Comparison of ENCODE assay signal across 8 mouse cellular contexts in the genomic region with DNA sequence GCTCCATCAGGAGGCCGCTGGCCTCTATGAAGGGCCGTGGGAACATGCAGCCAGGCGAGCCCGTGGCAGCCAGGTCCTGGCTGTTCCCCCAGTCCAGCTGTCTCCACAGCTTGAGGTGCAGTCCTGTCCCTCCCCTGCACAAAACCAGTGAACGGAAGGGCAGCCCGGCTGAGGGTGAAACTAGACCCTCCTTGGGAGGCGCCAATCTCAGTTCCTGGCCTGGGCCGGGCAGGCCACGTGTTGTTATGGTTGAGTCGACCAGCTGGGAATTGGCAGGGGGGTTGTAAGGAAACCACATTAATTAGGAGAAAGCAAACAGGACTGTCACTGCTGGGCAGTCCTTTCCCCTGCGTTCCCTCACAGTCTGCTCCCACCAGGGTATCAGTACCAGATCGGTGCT. TPM values are rescaled to one million over a fixed set of nuclear protein-coding genes. Genes with fewer than 3 reads are reported as not detected.
DNase-seq lines count a peak whose midpoint lies in the region; ATAC-seq and TF ChIP-seq lines count a peak whose summit lies in the region.

No protein-coding gene starts in this region.

- no peak for DNase-seq in intestine, embryonic 14.5 days (ENCODE audit: low spot score)
- peak; percentile 89 for DNase-seq in gastrocnemius, adult 2 months
- no peak for DNase-seq in spleen, adult 12 weeks (ENCODE audit: low spot score)
- DNase-seq in layer of hippocampus, adult 9-11 months, result no peak
- no peak for DNase-seq in thymus, postnatal 25 days

- no peaks in the 10 kb centered on the region for H3K36me3 ChIP-seq in intestine, embryonic 14.5 days (ENCODE audit: control insufficient read depth, insufficient read depth, low read length)
- no peaks in the 10 kb centered on the region for H3K36me3 ChIP-seq in intestine, postnatal 0 days (ENCODE audit: control insufficient read depth, insufficient read depth)
- no peaks in the 10 kb centered on the region for H3K36me3 ChIP-seq in hindbrain, embryonic 13.5 days
- H3K36me3 ChIP-seq in lung, embryonic 16.5 days (ENCODE audit: control insufficient read depth, insufficient read depth, low read length), result no peaks in the 10 kb centered on the region

- intact Hi-C loops in gastrocnemius, adult 2 months (cut with DNase I), result no loop called here

- no peaks in the 10 kb centered on the region for H3K9me3 ChIP-seq in intestine, embryonic 14.5 days (ENCODE audit: control insufficient read depth, low read length)
- no peaks in the 10 kb centered on the region for H3K9me3 ChIP-seq in intestine, postnatal 0 days (ENCODE audit: control insufficient read depth)
- H3K9me3 ChIP-seq in hindbrain, embryonic 13.5 days, result no peaks in the 10 kb centered on the region
- no peaks in the 10 kb centered on the region for H3K9me3 ChIP-seq in lung, embryonic 16.5 days (ENCODE audit: control insufficient read depth, low read length)

- 0 out of 2 replicates have a peak, but pooled peaks cover 2% of the 10 kb centered on the region for H3K27me3 ChIP-seq in intestine, embryonic 14.5 days (replicated peaks; ENCODE audit: control insufficient read depth, insufficient read depth, low read length)
- no peaks in the 10 kb centered on the region for H3K27me3 ChIP-seq in intestine, postnatal 0 days (replicated peaks; ENCODE audit: control insufficient read depth, insufficient read depth, low read length)
- H3K27me3 ChIP-seq in hindbrain, embryonic 13.5 days, result peaks cover 20% of the 10 kb centered on the region
- peaks cover 5% of the 10 kb centered on the region for H3K27me3 ChIP-seq in lung, embryonic 16.5 days (ENCODE audit: control insufficient read depth, insufficient read depth, low read depth, low read length)

- H3K4me3 ChIP-seq in intestine, embryonic 14.5 days (ENCODE audit: low read depth, low read length), result no peak overlapping the region
- no peak overlapping the region for H3K4me3 ChIP-seq in intestine, postnatal 0 days (ENCODE audit: low read depth, low read length)
- H3K4me3 ChIP-seq in gastrocnemius, adult 2 months, result peak overlapping the region; percentile 28
- H3K4me3 ChIP-seq in hindbrain, embryonic 13.5 days, result no peak overlapping the region
- no peak overlapping the region for H3K4me3 ChIP-seq in lung, embryonic 16.5 days (ENCODE audit: low read length)

- no peak overlapping the region for H3K9ac ChIP-seq in intestine, embryonic 14.5 days (ENCODE audit: low read length)
- no peak overlapping the region for H3K9ac ChIP-seq in intestine, postnatal 0 days (ENCODE audit: low read depth, low read length)
- H3K9ac ChIP-seq in hindbrain, embryonic 13.5 days, result no peak overlapping the region
- peak overlapping the region; percentile 61 for H3K9ac ChIP-seq in lung, embryonic 16.5 days (ENCODE audit: low read length)

- 0 out of 2 replicates have a peak, but pooled peaks have one; percentile 47 for ATAC-seq in intestine, embryonic 14.5 days (replicated peaks; ENCODE audit: low FRiP score, low TSS enrichment, low read depth)
- no peak for ATAC-seq in intestine, postnatal 0 days
- no peak for ATAC-seq in hindbrain, embryonic 13.5 days (ENCODE audit: low FRiP score)
- peak; percentile 88 for ATAC-seq in lung, embryonic 16.5 days (ENCODE audit: low read depth)

- H3K4me2 ChIP-seq in intestine, embryonic 14.5 days (ENCODE audit: low read length), result no peak overlapping the region
- no peak overlapping the region for H3K4me2 ChIP-seq in intestine, postnatal 0 days (replicated peaks; ENCODE audit: low read depth)
- H3K4me2 ChIP-seq in hindbrain, embryonic 13.5 days, result no peak overlapping the region
- H3K4me2 ChIP-seq in lung, embryonic 16.5 days (ENCODE audit: low read depth, low read length), result peak overlapping the region; percentile 28

- H3K27ac ChIP-seq in intestine, embryonic 14.5 days (ENCODE audit: low read depth), result peak overlapping the region; percentile 39; the same call in 1 of the 2 replicates
- H3K27ac ChIP-seq in intestine, postnatal 0 days (ENCODE audit: low read depth, low read length), result no peak overlapping the region
- peak overlapping the region; percentile 83 for H3K27ac ChIP-seq in gastrocnemius, adult 2 months
- peak overlapping the region; percentile 18; the same call in 1 of the 2 replicates for H3K27ac ChIP-seq in hindbrain, embryonic 13.5 days
- H3K27ac ChIP-seq in lung, embryonic 16.5 days (ENCODE audit: low read length), result peak overlapping the region; percentile 60

- no peak for TF ChIP-seq CTCF in intestine, postnatal 0 days (IDR thresholded peaks at IDR 0.05; ENCODE audit: low read depth)
- peak; percentile 3; the same call in 1 of the 2 replicates for TF ChIP-seq CTCF in gastrocnemius, adult 2 months (IDR thresholded peaks at IDR 0.05)

- no peaks in the 10 kb centered on the region; the same call in none of the 2 replicates for H3K4me1 ChIP-seq in intestine, embryonic 14.5 days (replicated peaks; ENCODE audit: control insufficient read depth, insufficient read depth, low read length)
- H3K4me1 ChIP-seq in intestine, postnatal 0 days (replicated peaks; ENCODE audit: control insufficient read depth, insufficient read depth, low read length), result no peaks in the 10 kb centered on the region
- H3K4me1 ChIP-seq in hindbrain, embryonic 13.5 days (replicated peaks), result peaks cover 4% of the 10 kb centered on the region
- H3K4me1 ChIP-seq in lung, embryonic 16.5 days (replicated peaks; ENCODE audit: control insufficient read depth, insufficient read depth, low read length), result peaks cover 11% of the 10 kb centered on the region; the same call in 1 of the 2 replicates

- 22% methylated on average over 12 of the region's 12 CpGs for WGBS in intestine, embryonic 14.5 days
- 40% methylated on average over 12 of the region's 12 CpGs for WGBS in intestine, postnatal 0 days
- 36% methylated on average over 12 of the region's 12 CpGs for WGBS in hindbrain, embryonic 13.5 days
- 13% methylated on average over 12 of the region's 12 CpGs for WGBS in lung, embryonic 16.5 days

RNA-seq across cellular contexts. Expression of a gene that starts 6.3 kb away (rescaled TPM):
- 144 and 150 TPM in 2 replicates for polyA plus RNA-seq in intestine, embryonic 14.5 days (2014; fragmentation: Nextera tagmentation; extraction: Ambion mirVana)
- polyA plus RNA-seq in intestine, postnatal 0 days (2015; fragmentation: Nextera tagmentation; extraction: Ambion mirVana), result 121 TPM in 2 replicates
- total RNA-seq in gastrocnemius, adult 2 months (2021), result 100 to 1,000 TPM in 1 of 2 experiments, 10 to 100 TPM in 1; 84.2 to 104 TPM
- polyA plus RNA-seq in hindbrain, embryonic 13.5 days (2015; fragmentation: Nextera tagmentation; extraction: Ambion mirVana), result 147 and 149 TPM in 2 replicates
- polyA plus RNA-seq in lung, embryonic 16.5 days (2015; fragmentation: Nextera tagmentation; extraction: Ambion mirVana), result 134 and 138 TPM in 2 replicates

RNA-seq across cellular contexts. Expression of a gene that starts 39.5 kb away (rescaled TPM):
- 11.7 and 14.6 TPM in 2 replicates for polyA plus RNA-seq in intestine, embryonic 14.5 days (2014; fragmentation: Nextera tagmentation; extraction: Ambion mirVana)
- polyA plus RNA-seq in intestine, postnatal 0 days (2015; fragmentation: Nextera tagmentation; extraction: Ambion mirVana), result 4.7 and 5.1 TPM in 2 replicates
- total RNA-seq in gastrocnemius, adult 2 months (2021), result under 1 TPM; 0.47 to 0.61 TPM
- 31.6 and 33.8 TPM in 2 replicates for polyA plus RNA-seq in hindbrain, embryonic 13.5 days (2015; fragmentation: Nextera tagmentation; extraction: Ambion mirVana)
- polyA plus RNA-seq in lung, embryonic 16.5 days (2015; fragmentation: Nextera tagmentation; extraction: Ambion mirVana), result 23.7 and 26.8 TPM in 2 replicates

RNA-seq across cellular contexts. Expression of a gene that starts 48.9 kb away (rescaled TPM):
- 32.2 and 34.4 TPM in 2 replicates for polyA plus RNA-seq in intestine, embryonic 14.5 days (2014; fragmentation: Nextera tagmentation; extraction: Ambion mirVana)
- 38.1 and 40.2 TPM in 2 replicates for polyA plus RNA-seq in intestine, postnatal 0 days (2015; fragmentation: Nextera tagmentation; extraction: Ambion mirVana)
- total RNA-seq in gastrocnemius, adult 2 months (2021), result 10 to 100 TPM; 20.8 to 25.1 TPM
- polyA plus RNA-seq in hindbrain, embryonic 13.5 days (2015; fragmentation: Nextera tagmentation; extraction: Ambion mirVana), result 27.5 and 28.4 TPM in 2 replicates
- polyA plus RNA-seq in lung, embryonic 16.5 days (2015; fragmentation: Nextera tagmentation; extraction: Ambion mirVana), result 55.5 and 57.1 TPM in 2 replicates

RNA-seq across cellular contexts. Expression of a gene that starts 56.3 kb away (rescaled TPM):
- 29.9 and 30.7 TPM in 2 replicates for polyA plus RNA-seq in intestine, embryonic 14.5 days (2014; fragmentation: Nextera tagmentation; extraction: Ambion mirVana)
- 22.2 and 28.3 TPM in 2 replicates for polyA plus RNA-seq in intestine, postnatal 0 days (2015; fragmentation: Nextera tagmentation; extraction: Ambion mirVana)
- 10 to 100 TPM; 52.7 to 55.2 TPM for total RNA-seq in gastrocnemius, adult 2 months (2021)
- 44.9 and 47.2 TPM in 2 replicates for polyA plus RNA-seq in hindbrain, embryonic 13.5 days (2015; fragmentation: Nextera tagmentation; extraction: Ambion mirVana)
- 50.3 and 55.0 TPM in 2 replicates for polyA plus RNA-seq in lung, embryonic 16.5 days (2015; fragmentation: Nextera tagmentation; extraction: Ambion mirVana)

Comparison
In these comparisons a context has a peak if more than half of its experiments do, and no peak if none do; other contexts are left out.
1. ATAC-seq: peak in intestine, embryonic 14.5 days (single experiment) and lung, embryonic 16.5 days (single experiment); none in intestine, postnatal 0 days (single experiment) and hindbrain, embryonic 13.5 days (single experiment).